Mouse (Mus musculus): ENCODE data around the gene Gm47955. TPM values are rescaled to one million over a fixed set of nuclear protein-coding genes. Genes with fewer than 3 reads are reported as not detected.
"Not testable (repeated sequence)": the region's sequence is repeated elsewhere in the genome, so short reads cannot be mapped to it uniquely, and the experiment has no call there.

Gene Gm47955
- total RNA-seq (2021) = not detected

- intact Hi-C loops (cut with DNase I) = no loop called here
- DNase-seq (ENCODE audit: extremely low spot score in 1 of 2, low spot score in 2 of 2) = no peak
Measured at GRCm38 (mm10) chr1:82959870-82960385, at the start of gene Gm47955. TSS of gene Gm47955 (plus strand) at chr1:82960286.

- intact Hi-C loops (cut with DNase I) = no loop called here
- no peak for DNase-seq (ENCODE audit: extremely low spot score in 1 of 2, low spot score in 2 of 2)
Measured at GRCm38 (mm10) chr1:82913025-82913424, 47.1 kb upstream of the Gm47955 start, which contains the start of gene A030005L19Rik. TSS of gene A030005L19Rik (plus strand) at chr1:82913325.

GRCm38 (mm10) chr1:82913434-82913833, 46.7 kb upstream of the Gm47955 start:
- DNase-seq (ENCODE audit: extremely low spot score in 1 of 2, low spot score in 2 of 2); intact Hi-C loops (cut with DNase I): not testable (repeated sequence)

- intact Hi-C loops (cut with DNase I) = no loop called here
Measured at GRCm38 (mm10) chr1:82924650-82925049, 35.4 kb upstream of the Gm47955 start, which contains the start of gene A030014E15Rik. TSS of gene A030014E15Rik (plus strand) at chr1:82924917.

GRCm38 (mm10) chr1:82930558-82930957, 29.5 kb upstream of the Gm47955 start:
- intact Hi-C loops (cut with DNase I); DNase-seq (ENCODE audit: extremely low spot score in 1 of 2, low spot score in 2 of 2): not testable (repeated sequence)

More at GRCm38 (mm10) chr1:82924650-82925049, 35.4 kb upstream of the Gm47955 start, which contains the start of gene A030014E15Rik:
- DNase-seq (ENCODE audit: extremely low spot score in 1 of 2, low spot score in 2 of 2) = peak in 1 of 2 experiments; percentile 45

GRCm38 (mm10) chr1:82931326-82931725, 28.8 kb upstream of the Gm47955 start, which contains the start of gene Gm6217:
TSS of gene Gm6217 (minus strand) at chr1:82931399.
- intact Hi-C loops (cut with DNase I); DNase-seq (ENCODE audit: extremely low spot score in 1 of 2, low spot score in 2 of 2): not testable (repeated sequence)

GRCm38 (mm10) chr1:82938666-82939065, 21.4 kb upstream of the Gm47955 start:
- no peak for DNase-seq (ENCODE audit: extremely low spot score in 1 of 2, low spot score in 2 of 2)
- intact Hi-C loops (cut with DNase I) = no loop called here

- intact Hi-C loops (cut with DNase I) = not testable (repeated sequence)
Measured at GRCm38 (mm10) chr1:82942505-82942904, 17.6 kb upstream of the Gm47955 start.

GRCm38 (mm10) chr1:82943295-82943694, 16.8 kb upstream of the Gm47955 start, which contains the start of gene A030003K21Rik:
TSS of gene A030003K21Rik (minus strand) at chr1:82943388.
- intact Hi-C loops (cut with DNase I); DNase-seq (ENCODE audit: extremely low spot score in 1 of 2, low spot score in 2 of 2): not testable (repeated sequence)

More at GRCm38 (mm10) chr1:82942505-82942904, 17.6 kb upstream of the Gm47955 start:
- DNase-seq (ENCODE audit: extremely low spot score in 1 of 2, low spot score in 2 of 2) = not testable (repeated sequence)

- DNase-seq (ENCODE audit: extremely low spot score in 1 of 2, low spot score in 2 of 2); intact Hi-C loops (cut with DNase I): not testable (repeated sequence)
Measured at GRCm38 (mm10) chr1:82946029-82946428, 14.1 kb upstream of the Gm47955 start.

- DNase-seq (ENCODE audit: extremely low spot score in 1 of 2, low spot score in 2 of 2) = no peak
- intact Hi-C loops (cut with DNase I) = no loop called here
Measured at GRCm38 (mm10) chr1:82948601-82949000, 11.5 kb upstream of the Gm47955 start.

- DNase-seq (ENCODE audit: extremely low spot score in 1 of 2, low spot score in 2 of 2); intact Hi-C loops (cut with DNase I): not testable (repeated sequence)
Measured at GRCm38 (mm10) chr1:82955913-82956312, 4.2 kb upstream of the Gm47955 start, which contains the start of gene Gm7544. TSS of gene Gm7544 (minus strand) at chr1:82956013.

GRCm38 (mm10) chr1:82966413-82966812, 6.3 kb downstream of the Gm47955 start:
- DNase-seq (ENCODE audit: extremely low spot score in 1 of 2, low spot score in 2 of 2) = no peak
- intact Hi-C loops (cut with DNase I) = no loop called here

- intact Hi-C loops (cut with DNase I) = no loop called here
- no peak for DNase-seq (ENCODE audit: extremely low spot score in 1 of 2, low spot score in 2 of 2)
Measured at GRCm38 (mm10) chr1:82972046-82972445, 12.0 kb downstream of the Gm47955 start.

GRCm38 (mm10) chr1:82973244-82973643, 13.2 kb downstream of the Gm47955 start:
- no peak for DNase-seq (ENCODE audit: extremely low spot score in 1 of 2, low spot score in 2 of 2)
- intact Hi-C loops (cut with DNase I) = no loop called here

GRCm38 (mm10) chr1:82973901-82974300, 13.8 kb downstream of the Gm47955 start:
- intact Hi-C loops (cut with DNase I) = no loop called here
- peak in 1 of 2 experiments; percentile 54 for DNase-seq (ENCODE audit: extremely low spot score in 1 of 2, low spot score in 2 of 2)

GRCm38 (mm10) chr1:82974342-82974741, 14.3 kb downstream of the Gm47955 start:
- intact Hi-C loops (cut with DNase I) = no loop called here
- DNase-seq (ENCODE audit: extremely low spot score in 1 of 2, low spot score in 2 of 2) = peak in 1 of 2 experiments; percentile 75

GRCm38 (mm10) chr1:82975750-82976149, 15.7 kb downstream of the Gm47955 start:
- DNase-seq (ENCODE audit: extremely low spot score in 1 of 2, low spot score in 2 of 2) = peak in 1 of 2 experiments; percentile 36
- intact Hi-C loops (cut with DNase I) = no loop called here

- DNase-seq (ENCODE audit: extremely low spot score in 1 of 2, low spot score in 2 of 2) = no peak
- intact Hi-C loops (cut with DNase I) = no loop called here
Measured at GRCm38 (mm10) chr1:82977840-82978239, 17.8 kb downstream of the Gm47955 start.

GRCm38 (mm10) chr1:82986738-82987137, 26.7 kb downstream of the Gm47955 start:
- intact Hi-C loops (cut with DNase I) = loop anchor here (10.0 kb wide), 1 partner anchor 432 kb away; no protein-coding TSS in a partner anchor
- DNase-seq (ENCODE audit: extremely low spot score in 1 of 2, low spot score in 2 of 2) = no peak

Measured in left cerebral cortex, postnatal 10 days (tissue).